Mouse (Mus musculus) gastrocnemius, postnatal 14 days (tissue): Measurements from ENCODE around the gene Zfp629. TPM values are rescaled to one million over a fixed set of nuclear protein-coding genes. Genes with fewer than 3 reads are reported as not detected.
A peak's percentile ranks its signal among the peaks of the same experiment; 100 is the strongest.

Experiments used
- DNase-seq: peaks from one replicate; pipeline ENCODE4 v3.0.0; 2021; ENCODE audit warnings: mixed read lengths
- intact Hi-C: fragments of 180-260 bp; cut with DNase I; formaldehyde crosslinking; loops from one replicate; pipeline ENCODE4 v1.15.1; 2025; ENCODE audit warnings: low total_unique reads
- total RNA-seq, 2 experiments: library from RNA; stranded (reverse); gene quantifications; 2 replicates each; pipeline ENCODE4 v1.2.3; 2021

Zfp629 gene
- total RNA-seq, 2 experiments from 2014 or later, result 6.7 to 8.3 TPM

DNA sequence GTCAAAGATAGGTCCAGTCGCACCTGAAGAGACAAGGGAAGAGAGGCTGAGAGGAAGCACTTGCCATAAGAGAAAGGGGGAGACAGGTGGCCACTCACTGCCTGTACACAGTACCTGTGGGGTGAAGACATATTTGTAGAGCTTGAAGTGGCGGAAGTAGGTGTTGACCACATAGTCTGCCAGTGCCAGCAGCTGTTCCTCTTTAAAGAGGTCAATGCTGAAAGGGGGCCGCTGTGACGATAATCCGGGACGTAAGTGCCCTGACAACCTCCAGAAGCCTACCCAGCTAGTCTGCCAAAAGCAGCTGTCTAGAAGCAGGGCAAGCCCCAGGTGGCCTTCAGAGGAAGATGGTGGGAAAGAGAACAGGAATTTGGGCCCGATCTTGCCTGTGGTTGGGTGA is 30.6 kb downstream of the Zfp629 start:
- no peak for DNase-seq
- intact Hi-C loops, result no loop called here

DNA sequence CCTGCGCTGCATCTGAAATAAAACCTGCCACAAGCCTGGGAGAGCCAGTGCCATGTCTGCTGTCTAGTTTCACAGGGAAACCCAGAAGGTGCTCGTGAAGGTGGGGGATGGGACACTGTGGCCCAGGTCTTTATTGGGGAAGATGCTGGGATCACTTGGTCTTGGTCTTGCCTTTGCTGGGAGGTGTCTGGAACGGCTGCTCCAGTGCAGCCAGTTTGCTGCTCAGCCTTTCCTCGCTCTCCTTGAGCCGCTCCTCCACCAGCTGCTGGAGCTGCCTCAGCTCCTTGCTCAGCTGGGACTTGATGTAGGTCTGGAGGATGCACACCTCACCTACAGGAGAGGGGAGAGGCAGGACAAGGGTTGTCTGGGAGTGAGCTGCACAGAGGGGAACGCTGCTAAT is 32.3 kb downstream of the Zfp629 start:
- DNase-seq, result no peak
- intact Hi-C loops, result no loop called here

GRCm38 (mm10) chr7:127574115-127574514 is 41.5 kb downstream of the Zfp629 start:
- intact Hi-C loops, result no loop called here
- no peak for DNase-seq

DNA sequence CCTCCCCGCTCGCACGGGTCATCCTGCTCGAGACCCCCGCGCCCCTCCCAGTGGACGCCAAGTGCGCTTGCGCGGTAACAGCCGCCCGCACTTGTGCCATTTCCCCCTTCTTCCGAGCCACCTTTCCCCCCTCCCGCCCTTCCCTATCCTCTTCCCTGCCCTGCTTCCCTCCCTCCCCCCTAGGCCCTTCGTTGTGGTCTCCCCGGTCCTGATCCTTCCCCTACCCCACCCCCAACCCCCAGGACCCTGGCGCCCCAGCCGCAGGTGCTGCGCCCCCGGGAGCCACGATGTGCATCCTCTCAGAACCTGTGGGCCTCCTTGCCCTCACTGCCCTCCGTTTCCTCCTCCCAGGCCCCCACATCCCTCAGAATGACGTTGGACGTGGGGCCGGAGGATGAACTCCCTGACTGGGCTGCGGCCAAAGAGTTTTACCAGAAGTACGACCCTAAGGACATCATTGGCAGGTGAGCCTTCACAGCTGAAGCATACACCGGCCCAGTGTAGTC is 42.0 kb downstream of the Zfp629 start:
- intact Hi-C loops, result no loop called here
- DNase-seq, result peak; percentile 33

DNA sequence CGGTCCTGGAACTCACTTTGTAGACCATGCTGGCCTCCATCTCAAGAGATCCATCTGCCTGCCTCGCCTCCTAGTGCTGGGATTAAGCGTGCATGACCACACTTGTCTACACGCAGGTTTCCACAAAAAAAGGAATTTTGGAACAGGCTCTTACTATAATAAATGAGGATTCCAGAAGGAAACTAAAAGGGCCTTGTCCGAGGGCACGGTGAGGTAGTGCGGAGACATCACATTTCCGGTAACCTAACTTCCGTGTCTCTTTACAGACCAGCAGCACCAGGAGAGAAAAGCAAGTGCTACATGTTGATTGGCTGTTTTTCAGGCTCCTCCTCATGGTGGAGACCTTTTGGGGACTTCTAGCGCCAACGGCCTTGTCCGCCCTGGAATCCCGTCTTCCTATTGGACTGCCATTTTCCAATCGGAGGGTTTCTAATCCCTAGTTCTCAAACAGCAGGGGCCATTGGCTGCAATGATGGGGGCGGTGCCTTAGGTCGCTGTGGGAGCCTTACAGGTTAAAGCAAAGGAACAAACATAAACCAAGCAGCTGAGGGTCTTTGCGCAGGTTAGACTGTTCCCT is 42.6 kb downstream of the Zfp629 start, which contains the start of gene Phkg2:
Gene Phkg2, plus strand, starts transcription at position 446 of the 577 bp plus-strand sequence.
- intact Hi-C loops, result no loop called here

GRCm38 (mm10) chr7:127564381-127565150 is 51.0 kb downstream of the Zfp629 start:
- intact Hi-C loops, result no loop called here

More for the DNA sequence above, 42.6 kb downstream of the Zfp629 start, which contains the start of gene Phkg2:
- DNase-seq, result peak; percentile 90

GRCm38 (mm10) chr7:127561340-127561858 is 54.2 kb downstream of the Zfp629 start, which contains the start of gene Tmem265:
Tmem265 (plus strand) TSS chr7:127561390.
- intact Hi-C loops, result no loop called here
- no peak for DNase-seq

More at GRCm38 (mm10) chr7:127564381-127565150, 51.0 kb downstream of the Zfp629 start:
- DNase-seq, result no peak

DNA sequence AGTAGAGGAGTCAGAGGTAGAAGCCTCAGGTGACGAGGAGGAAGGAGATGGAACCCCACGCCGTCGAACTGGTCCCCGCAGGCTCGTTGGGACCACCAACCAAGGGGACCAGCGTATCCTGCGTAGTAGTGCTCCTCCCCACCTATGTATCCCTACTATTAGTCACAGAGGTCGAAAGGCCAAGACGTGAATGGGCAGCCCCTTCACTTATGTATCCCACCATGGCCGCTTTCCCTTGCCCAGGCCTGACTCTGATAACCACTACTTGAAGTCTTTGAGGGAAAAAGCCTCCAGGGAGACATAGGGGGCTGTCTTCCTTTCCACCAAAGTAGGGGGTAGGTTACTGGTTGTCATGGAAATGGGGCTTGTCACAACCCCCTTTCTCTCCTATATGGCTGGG is 55.0 kb downstream of the Zfp629 start:
- no peak for DNase-seq
- intact Hi-C loops, result no loop called here

Other genes with a start within 250 kb of the Zfp629 start
- gene Zfp747, start 239.7 kb downstream of the Zfp629 start, total RNA-seq, result 1 to 10 TPM; 2.9 to 3.2 TPM
- 1 to 10 TPM; 1.7 TPM for gene 9130019O22Rik, start 228.6 kb downstream of the Zfp629 start, total RNA-seq
- 1 to 10 TPM; 2.0 to 2.4 TPM for gene E430018J23Rik, start 222.2 kb downstream of the Zfp629 start, total RNA-seq
- 1 to 10 TPM; 2.1 to 3.1 TPM for gene Zfp764, start 209.0 kb downstream of the Zfp629 start, total RNA-seq
- gene Zfp688, start 193.7 kb downstream of the Zfp629 start, total RNA-seq, result 1 to 10 TPM; 2.2 to 2.6 TPM
- gene Zfp689, start 166.6 kb downstream of the Zfp629 start, total RNA-seq, result 1 to 10 TPM; 1.0 to 1.5 TPM
- gene Prr14, start 156.2 kb downstream of the Zfp629 start, total RNA-seq, result 10 to 100 TPM; 17.2 to 19.4 TPM
- 10 to 100 TPM; 20.0 to 24.1 TPM for gene Fbrs, start 136.6 kb downstream of the Zfp629 start, total RNA-seq
- gene Srcap, start 103.8 kb downstream of the Zfp629 start, total RNA-seq, result 10 to 100 TPM; 45.4 to 46.3 TPM
- gene Gm42715, start 96.2 kb downstream of the Zfp629 start, total RNA-seq, result 1 to 10 TPM; 8.4 to 8.5 TPM
- gene Tmem265, start 54.4 kb downstream of the Zfp629 start, total RNA-seq, result not detected
- gene Phkg2, start 42.5 kb downstream of the Zfp629 start, total RNA-seq, result 10 to 100 TPM; 10.1 to 10.7 TPM
- 1 to 10 TPM; 1.8 to 4.5 TPM for gene Ccdc189, start 27.2 kb downstream of the Zfp629 start, total RNA-seq
- gene Rnf40, start 27.0 kb downstream of the Zfp629 start, total RNA-seq, result 10 to 100 TPM; 24.4 to 28.7 TPM
- gene Bcl7c, start 93.1 kb upstream of the Zfp629 start, total RNA-seq, result 10 to 100 TPM; 44.8 to 65.7 TPM
- gene Ctf1, start 96.9 kb upstream of the Zfp629 start, total RNA-seq, result 10 to 100 TPM; 12.1 to 14.6 TPM
- gene Ctf2, start 116.4 kb upstream of the Zfp629 start, total RNA-seq, result not detected
- gene Fbxl19, start 128.7 kb upstream of the Zfp629 start, total RNA-seq, result 1 to 10 TPM; 2.4 to 3.1 TPM
- 1 to 10 TPM; 8.1 to 9.2 TPM for gene Orai3, start 154.0 kb upstream of the Zfp629 start, total RNA-seq
- gene Setd1a, start 160.9 kb upstream of the Zfp629 start, total RNA-seq, result 10 to 100 TPM; 15.6 to 17.4 TPM
- gene Gm49388, start 169.8 kb upstream of the Zfp629 start, total RNA-seq, result 1 to 10 TPM in 1 of 2 experiments, under 1 TPM in 1; 0.88 to 1.8 TPM
- gene Hsd3b7, start 184.8 kb upstream of the Zfp629 start, total RNA-seq, result 1 to 10 TPM; 6.9 to 8.1 TPM
- gene Stx4a, start 208.5 kb upstream of the Zfp629 start, total RNA-seq, result 10 to 100 TPM; 46.9 to 49.9 TPM
- gene Stx1b, start 208.8 kb upstream of the Zfp629 start, total RNA-seq, result 1 to 10 TPM; 1.1 to 2.2 TPM